ENCODE assay signal across 8 mouse cellular contexts in the genomic region with DNA sequence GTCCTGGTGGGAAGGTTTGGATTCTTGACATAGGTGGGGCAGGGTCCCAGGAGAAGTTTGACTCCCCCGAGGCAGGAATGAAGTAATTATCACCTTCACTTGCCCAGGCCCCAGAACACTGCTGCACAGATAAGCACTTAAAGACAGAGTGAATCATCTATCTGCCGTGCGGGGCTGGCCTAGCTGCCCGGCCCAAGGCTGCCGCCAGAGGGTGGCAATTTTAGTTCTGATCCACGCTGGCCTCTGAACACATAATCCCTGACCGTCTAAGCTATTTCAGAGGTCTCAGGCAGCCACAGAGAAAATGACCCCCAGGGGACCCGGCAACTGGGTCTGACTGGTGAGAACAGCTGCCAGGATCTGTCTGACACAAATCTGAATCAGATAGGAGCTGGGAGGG. TPM values are rescaled to one million over a fixed set of nuclear protein-coding genes. Genes with fewer than 3 reads are reported as not detected.
DNase-seq lines count a peak whose midpoint lies in the region; ATAC-seq and TF ChIP-seq lines count a peak whose summit lies in the region.

No protein-coding gene starts in this region.

- 0 out of 2 replicates have a peak overlapping the region, but pooled peaks have one; percentile 13 for H3K4me2 ChIP-seq in limb, embryonic 15.5 days

- no peak overlapping the region for H3K9ac ChIP-seq in limb, embryonic 15.5 days

- WGBS in limb, embryonic 15.5 days, result 28% methylated on average over 8 of the region's 8 CpGs
- WGBS in thymus, adult 2 months, result 95% methylated on average over 8 of the region's 8 CpGs

- peak; percentile 45; the same call in 1 of the 2 replicates for ATAC-seq in limb, embryonic 15.5 days (ENCODE audit: insufficient number of reproducible peaks, low FRiP score, low TSS enrichment, low read depth)

- peaks cover 44% of the 10 kb centered on the region for H3K4me1 ChIP-seq in limb, embryonic 15.5 days
- peaks cover 7% of the 10 kb centered on the region for H3K4me1 ChIP-seq in thymus, adult 2 months (replicated peaks; ENCODE audit: control insufficient read depth, insufficient read depth, low read length)

- no peak overlapping the region for H3K27ac ChIP-seq in left cerebral cortex, adult 2 months
- 0 out of 2 replicates have a peak overlapping the region, but pooled peaks have one; percentile 28 for H3K27ac ChIP-seq in limb, embryonic 15.5 days
- H3K27ac ChIP-seq in thymus, adult 2 months (ENCODE audit: control insufficient read depth, insufficient read depth, low read length), result no peak overlapping the region

- H3K4me3 ChIP-seq in left cerebral cortex, adult 2 months, result no peak overlapping the region
- no peak overlapping the region for H3K4me3 ChIP-seq in limb, embryonic 15.5 days
- no peak overlapping the region for H3K4me3 ChIP-seq in thymus, adult 2 months (ENCODE audit: control insufficient read depth, insufficient read depth, low read length)

- peak; percentile 30 for TF ChIP-seq CTCF in left cerebral cortex, adult 2 months (IDR thresholded peaks at IDR 0.05)
- TF ChIP-seq CTCF in thymus, adult 2 months (IDR thresholded peaks at IDR 0.05; ENCODE audit: borderline replicate concordance, control insufficient read depth, extremely low read depth, insufficient read depth, low read length, poor library complexity), result no peak

- no peaks in the 10 kb centered on the region for H3K27me3 ChIP-seq in limb, embryonic 15.5 days
- no peaks in the 10 kb centered on the region for H3K27me3 ChIP-seq in thymus, adult 2 months (ENCODE audit: control insufficient read depth, insufficient read depth, low read length)

- intact Hi-C loops in left cerebral cortex, adult 2 months (cut with DNase I), result no loop called here
- intact Hi-C loops in left cerebral cortex, postnatal 10 days (cut with DNase I), result no loop called here

- peaks cover 22% of the 10 kb centered on the region for H3K36me3 ChIP-seq in limb, embryonic 15.5 days
- H3K36me3 ChIP-seq in thymus, adult 2 months (ENCODE audit: control insufficient read depth, insufficient read depth, low read length), result no peaks in the 10 kb centered on the region

- TF ChIP-seq POLR2A in thymus, adult 2 months (IDR thresholded peaks at IDR 0.05; ENCODE audit: control insufficient read depth, extremely low read depth, insufficient read depth, low read length, poor library complexity), result no peak

- H3K9me3 ChIP-seq in limb, embryonic 15.5 days, result no peaks in the 10 kb centered on the region

- DNase-seq in left cerebral cortex, adult 2 months (ENCODE audit: extremely low spot score in 1 of 2, low spot score in 2 of 2), result no peak
- DNase-seq in left cerebral cortex, postnatal 10 days (ENCODE audit: extremely low spot score in 1 of 2, low spot score in 2 of 2), result no peak
- DNase-seq in embryo, embryonic 9.5 days (ENCODE audit: extremely low spot score), result peak; percentile 32
- DNase-seq in heart, postnatal 4 days, result peak; percentile 61
- peak; percentile 71 for DNase-seq in retina, postnatal 1 day
- DNase-seq in thymus, adult 2 months, result no peak
- no peak for DNase-seq in cerebellum, postnatal 36 days

RNA-seq across cellular contexts. Expression of gene Gga2, which starts 5.9 kb away (rescaled TPM):
- 10 to 100 TPM; 31.2 to 34.6 TPM for total RNA-seq in left cerebral cortex, adult 2 months (2021)
- total RNA-seq in left cerebral cortex, postnatal 10 days (2021), result 10 to 100 TPM; 32.8 to 34.8 TPM
- total RNA-seq in heart, postnatal 4 days (2021), result 10 to 100 TPM; 52.1 to 52.8 TPM
- 92.5 and 96.5 TPM in 2 replicates for polyA plus RNA-seq in limb, embryonic 15.5 days (2015; fragmentation: Nextera tagmentation; extraction: Ambion mirVana)
- 35.4 and 51.1 TPM in 2 replicates for polyA plus RNA-seq in thymus, adult 2 months (2012; rRNA removed)

RNA-seq across cellular contexts. Expression of gene Cog7, which starts 33.6 kb away (rescaled TPM):
- 10 to 100 TPM; 45.5 to 45.8 TPM for total RNA-seq in left cerebral cortex, adult 2 months (2021)
- 10 to 100 TPM; 35.2 to 36.5 TPM for total RNA-seq in left cerebral cortex, postnatal 10 days (2021)
- 10 to 100 TPM; 15.9 to 16.0 TPM for total RNA-seq in heart, postnatal 4 days (2021)
- polyA plus RNA-seq in limb, embryonic 15.5 days (2015; fragmentation: Nextera tagmentation; extraction: Ambion mirVana), result 24.8 and 26.6 TPM in 2 replicates
- 14.1 and 15.2 TPM in 2 replicates for polyA plus RNA-seq in thymus, adult 2 months (2012; rRNA removed)

RNA-seq across cellular contexts. Expression of gene Ubfd1, which starts 51.9 kb away (rescaled TPM):
- 10 to 100 TPM; 59.2 to 60.4 TPM for total RNA-seq in left cerebral cortex, adult 2 months (2021)
- total RNA-seq in left cerebral cortex, postnatal 10 days (2021), result 10 to 100 TPM; 67.0 to 70.7 TPM
- total RNA-seq in heart, postnatal 4 days (2021), result 10 to 100 TPM; 49.1 to 51.0 TPM
- 51.0 and 65.2 TPM in 2 replicates for polyA plus RNA-seq in limb, embryonic 15.5 days (2015; fragmentation: Nextera tagmentation; extraction: Ambion mirVana)
- polyA plus RNA-seq in thymus, adult 2 months (2012; rRNA removed), result 34.3 and 35.1 TPM in 2 replicates

RNA-seq across cellular contexts. Expression of gene Ears2, which starts 52.0 kb away (rescaled TPM):
- total RNA-seq in left cerebral cortex, adult 2 months (2021), result 1 to 10 TPM; 7.5 to 8.2 TPM
- 1 to 10 TPM; 7.6 to 7.8 TPM for total RNA-seq in left cerebral cortex, postnatal 10 days (2021)
- total RNA-seq in heart, postnatal 4 days (2021), result 10 to 100 TPM; 30.4 to 32.3 TPM
- polyA plus RNA-seq in limb, embryonic 15.5 days (2015; fragmentation: Nextera tagmentation; extraction: Ambion mirVana), result 16.0 and 16.3 TPM in 2 replicates
- 9.6 and 10.5 TPM in 2 replicates for polyA plus RNA-seq in thymus, adult 2 months (2012; rRNA removed)

Comparison
In these comparisons a context has a peak if more than half of its experiments do, and no peak if none do; other contexts are left out.
1. DNase-seq: peak in embryo, embryonic 9.5 days (single experiment), heart, postnatal 4 days (single experiment) and retina, postnatal 1 day (single experiment); none in left cerebral cortex, adult 2 months (0 of 2), left cerebral cortex, postnatal 10 days (0 of 2), thymus, adult 2 months (single experiment) and cerebellum, postnatal 36 days (0 of 2).